In genomic region chr17:23829064-23829619, GRCm38 (mm10) we compare ENCODE assay signal across 8 mouse cellular contexts. TPM values are rescaled to one million over a fixed set of nuclear protein-coding genes. Genes with fewer than 3 reads are reported as not detected.
DNase-seq lines count a peak whose midpoint lies in the region; ATAC-seq lines count a peak whose summit lies in the region.

Gene Elob, minus strand, starts transcription at chr17:23829136.

- no peaks in the 10 kb centered on the region for H3K9me3 ChIP-seq in heart, embryonic 14.5 days (ENCODE audit: control insufficient read depth, low read length)
- H3K9me3 ChIP-seq in liver, embryonic 13.5 days (replicated peaks) = no peaks in the 10 kb centered on the region
- no peaks in the 10 kb centered on the region for H3K9me3 ChIP-seq in stomach, embryonic 16.5 days (replicated peaks; ENCODE audit: control insufficient read depth, low read length)

- peak; percentile 95 for DNase-seq in CD4-positive, CD25-positive, alpha-beta regulatory T cell, adult 2 months (ENCODE audit: low read depth, low spot score)
- peak; percentile 73 for DNase-seq in fibroblast of lung, adult 2 months (ENCODE audit: low read depth)
- peak; percentile 93 for DNase-seq in kidney, postnatal 14 days
- peak; percentile 70 for DNase-seq in liver, embryonic 13.5 days
- peak; percentile 89 for DNase-seq in neural tube, embryonic 10.5 days (ENCODE audit: extremely low spot score, low spot score)

- H3K4me3 ChIP-seq in brown adipose tissue, adult 24 weeks (ENCODE audit: insufficient read depth, low read depth, low read length) = peak within 1 kb of the TSS; percentile 97
- peak within 1 kb of the TSS; percentile 79 to 95 for H3K4me3 ChIP-seq in heart, embryonic 14.5 days (ENCODE audit: control insufficient read depth in 1 of 2, insufficient read depth in 1 of 2, low read depth in 1 of 2, low read length in 2 of 2)
- peak within 1 kb of the TSS; percentile 77 for H3K4me3 ChIP-seq in liver, embryonic 13.5 days (replicated peaks)
- peak within 1 kb of the TSS; percentile 88 for H3K4me3 ChIP-seq in stomach, embryonic 16.5 days (replicated peaks; ENCODE audit: low read length)

- H3K36me3 ChIP-seq in heart, embryonic 14.5 days (ENCODE audit: control insufficient read depth, insufficient read depth, low read length) = peaks cover 35% of the 10 kb centered on the region
- peaks cover 32% of the 10 kb centered on the region for H3K36me3 ChIP-seq in liver, embryonic 13.5 days
- H3K36me3 ChIP-seq in stomach, embryonic 16.5 days (ENCODE audit: control insufficient read depth, insufficient read depth, low read length) = peaks cover 18% of the 10 kb centered on the region

- peaks cover 24% of the 10 kb centered on the region for H3K27me3 ChIP-seq in heart, embryonic 14.5 days (ENCODE audit: control insufficient read depth, insufficient read depth, low read length)
- H3K27me3 ChIP-seq in liver, embryonic 13.5 days = peaks cover 38% of the 10 kb centered on the region
- H3K27me3 ChIP-seq in stomach, embryonic 16.5 days (ENCODE audit: control insufficient read depth, insufficient read depth, low read length) = peaks cover 7% of the 10 kb centered on the region

- peak within 1 kb of the TSS; percentile 99 for H3K27ac ChIP-seq in brown adipose tissue, adult 24 weeks (replicated peaks; ENCODE audit: low read depth, low read length)
- H3K27ac ChIP-seq in heart, embryonic 14.5 days (replicated peaks in 1 of 2; ENCODE audit: control insufficient read depth in 1 of 2, insufficient read depth in 1 of 2, low read depth in 2 of 2, low read length in 2 of 2) = peak within 1 kb of the TSS; percentile 90 to 97
- H3K27ac ChIP-seq in liver, embryonic 13.5 days = peak within 1 kb of the TSS; percentile 82
- peak within 1 kb of the TSS; percentile 97 for H3K27ac ChIP-seq in stomach, embryonic 16.5 days (ENCODE audit: low read length)

- WGBS in heart, embryonic 14.5 days = under 1% methylated on average over 32 of the region's 42 CpGs
- under 1% methylated on average over 28 of the region's 42 CpGs for WGBS in liver, embryonic 13.5 days (ENCODE audit: insufficient replicate concordance)
- under 1% methylated on average over 24 of the region's 42 CpGs for WGBS in stomach, embryonic 16.5 days

- H3K4me2 ChIP-seq in heart, embryonic 14.5 days (ENCODE audit: low read length) = peak within 1 kb of the TSS; percentile 80
- peak within 1 kb of the TSS; percentile 92 for H3K4me2 ChIP-seq in liver, embryonic 13.5 days
- peak within 1 kb of the TSS; percentile 85 for H3K4me2 ChIP-seq in stomach, embryonic 16.5 days (ENCODE audit: low read depth, low read length)

- ATAC-seq in heart, embryonic 14.5 days (ENCODE audit: insufficient number of reproducible peaks, insufficient read depth, low FRiP score, low read depth) = peak; percentile 90
- ATAC-seq in liver, embryonic 13.5 days (ENCODE audit: low read depth) = peak; percentile 93
- peak; percentile 97 for ATAC-seq in stomach, embryonic 16.5 days (ENCODE audit: insufficient read depth, low FRiP score)

- H3K4me1 ChIP-seq in brown adipose tissue, adult 24 weeks (ENCODE audit: control insufficient read depth, insufficient read depth, insufficient read length, low read length) = peaks cover 4% of the 10 kb centered on the region; the same call in 1 of the 2 replicates
- H3K4me1 ChIP-seq in heart, embryonic 14.5 days (ENCODE audit: control insufficient read depth in 2 of 2, insufficient read depth in 2 of 2, low read length in 2 of 2) = peaks cover 2 to 11% of the 10 kb centered on the region in 2 experiments; a peak in 3 of 4 replicates
- H3K4me1 ChIP-seq in liver, embryonic 13.5 days (replicated peaks) = peaks cover 33% of the 10 kb centered on the region
- H3K4me1 ChIP-seq in stomach, embryonic 16.5 days (ENCODE audit: control insufficient read depth, insufficient read depth, low read length) = peaks cover 14% of the 10 kb centered on the region

- peak within 1 kb of the TSS; percentile 94 for H3K9ac ChIP-seq in heart, embryonic 14.5 days (ENCODE audit: low read length)
- H3K9ac ChIP-seq in liver, embryonic 13.5 days = peak within 1 kb of the TSS; percentile 90
- peak within 1 kb of the TSS; percentile 85 for H3K9ac ChIP-seq in stomach, embryonic 16.5 days (ENCODE audit: low read length)

RNA-seq across cellular contexts. Expression of gene Elob, which starts in this region (rescaled TPM):
- polyA plus RNA-seq in brown adipose tissue, adult 24 weeks (2012; ENCODE audit: insufficient read depth, insufficient read length, missing spikeins) = 378 and 510 TPM in 2 replicates
- polyA plus RNA-seq in heart, embryonic 14.5 days (2014; fragmentation: Nextera tagmentation; extraction: Ambion mirVana) = 950 and 1,075 TPM in 2 replicates
- polyA plus RNA-seq in liver, embryonic 13.5 days (2015; fragmentation: Nextera tagmentation; extraction: Ambion mirVana) = 535 and 572 TPM in 2 replicates
- polyA plus RNA-seq in stomach, embryonic 16.5 days (2015; fragmentation: Nextera tagmentation; extraction: Ambion mirVana) = 906 and 920 TPM in 2 replicates

Comparison
In these comparisons a context has a peak if more than half of its experiments do, and no peak if none do; other contexts are left out.
1. Peak in every context shown above with its lines: DNase-seq, ATAC-seq, H3K4me3 ChIP-seq and H3K27ac ChIP-seq.